Mouse (Mus musculus) urinary bladder, postnatal 36 days (tissue): ENCODE data around the gene Cux2.

Experiments used
- DNase-seq, 2 experiments: peaks; one replicate each; pipeline ENCODE4 v3.0.0; 2022; ENCODE audit warnings: low spot score in 2 of 2, mixed read lengths in 1 of 2

The Cux2 gene

GRCm38 (mm10) chr5:121836692-121837415 lies 213.0 kb downstream of the Cux2 start:
- DNase-seq = peak; percentile 89 to 93

- DNase-seq = no peak
These were observed 213.8 kb downstream of the Cux2 start for GRCm38 (mm10) chr5:121835949-121836691.

- no peak for DNase-seq
These were observed 214.7 kb downstream of the Cux2 start for GRCm38 (mm10) chr5:121834991-121835747.

GRCm38 (mm10) chr5:121834241-121834606 lies 215.7 kb downstream of the Cux2 start:
- DNase-seq = no peak

- peak in 1 of 2 experiments; percentile 51 for DNase-seq
These were observed 216.2 kb downstream of the Cux2 start for GRCm38 (mm10) chr5:121833572-121834240.

GRCm38 (mm10) chr5:121833159-121833558 lies 216.7 kb downstream of the Cux2 start:
- no peak for DNase-seq

GRCm38 (mm10) chr5:121832376-121833155 lies 217.3 kb downstream of the Cux2 start:
- no peak for DNase-seq

GRCm38 (mm10) chr5:121831002-121831601 lies 218.8 kb downstream of the Cux2 start:
- DNase-seq = no peak

- DNase-seq = no peak
These were observed 221.1 kb downstream of the Cux2 start for GRCm38 (mm10) chr5:121828491-121829432.

GRCm38 (mm10) chr5:121827876-121828275 lies 222.0 kb downstream of the Cux2 start:
- no peak for DNase-seq

GRCm38 (mm10) chr5:121825606-121826005 lies 224.3 kb downstream of the Cux2 start:
- DNase-seq = no peak

- DNase-seq = no peak
These were observed 225.8 kb downstream of the Cux2 start for GRCm38 (mm10) chr5:121824121-121824520.

GRCm38 (mm10) chr5:121823668-121824067 lies 226.2 kb downstream of the Cux2 start:
- no peak for DNase-seq

- DNase-seq = no peak
These were observed 227.0 kb downstream of the Cux2 start for GRCm38 (mm10) chr5:121822786-121823505.

GRCm38 (mm10) chr5:121821552-121821951 lies 228.3 kb downstream of the Cux2 start:
- DNase-seq = no peak

- DNase-seq = no peak
These were observed 228.8 kb downstream of the Cux2 start for GRCm38 (mm10) chr5:121821116-121821515.

GRCm38 (mm10) chr5:121820657-121821056 lies 229.2 kb downstream of the Cux2 start:
- DNase-seq = no peak

GRCm38 (mm10) chr5:121820161-121820560 lies 229.7 kb downstream of the Cux2 start:
- no peak for DNase-seq

- DNase-seq = no peak
These were observed 230.3 kb downstream of the Cux2 start for GRCm38 (mm10) chr5:121819559-121819958.
